Mouse (Mus musculus) E14TG2a.4 (cell line): ENCODE measurements around the gene Got1.

Experiments
- CTCF ChIP-seq: conservative IDR thresholded peaks from 2 replicates; pipeline ENCODE4 v1.5.1; 2014; ENCODE audit warnings: low read length
- NANOG ChIP-seq: IDR thresholded peaks from 2 replicates; pipeline ENCODE4 v1.6.1; 2014; ENCODE audit warnings: borderline replicate concordance, low read length, mixed read lengths

DNA sequence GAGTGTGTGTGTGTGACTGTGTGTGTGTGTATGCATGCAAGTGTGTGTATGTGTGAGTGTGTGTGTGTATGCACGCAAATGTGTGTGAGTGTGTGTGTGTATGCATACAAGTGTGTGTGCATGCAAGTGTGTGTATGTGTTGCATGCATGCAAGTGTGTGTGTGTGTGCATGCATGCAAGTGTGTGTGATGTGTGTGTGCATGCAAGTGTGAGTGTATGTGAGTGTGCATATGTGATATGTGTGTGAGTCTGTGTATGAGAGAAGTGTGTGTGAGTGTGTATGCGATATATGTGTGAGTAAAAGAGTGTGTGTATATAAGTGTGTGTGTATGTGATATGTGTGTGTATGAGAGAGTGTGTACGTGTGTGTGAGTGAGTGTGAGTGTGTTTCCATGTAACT lies 11.0 kb upstream of the Got1 start:
- TF ChIP-seq CTCF = no peak
- no peak for TF ChIP-seq NANOG
